Mouse (Mus musculus) small intestine, adult 2 months (tissue): Measurements from ENCODE around the gene Cntnap1.

Source experiments
- CTCF ChIP-seq: fragments of 200-500 bp; IDR thresholded peaks from 2 replicates; pipeline ENCODE4 v1.5.1; 2012; ENCODE audit warnings: low read depth, mild to moderate bottlenecking, control low read depth, inconsistent platforms, low read length, moderate library complexity, mixed read lengths; ENCODE audit not compliant: insufficient replicate concordance, insufficient read length; ENCODE audit errors: extremely low read depth
- POLR2A ChIP-seq: fragments of 200-500 bp; IDR thresholded peaks from 2 replicates; pipeline ENCODE4 v1.6.1; 2012; ENCODE audit warnings: low read depth, mild to moderate bottlenecking, control low read depth, inconsistent platforms, low read length, moderate library complexity

DNA sequence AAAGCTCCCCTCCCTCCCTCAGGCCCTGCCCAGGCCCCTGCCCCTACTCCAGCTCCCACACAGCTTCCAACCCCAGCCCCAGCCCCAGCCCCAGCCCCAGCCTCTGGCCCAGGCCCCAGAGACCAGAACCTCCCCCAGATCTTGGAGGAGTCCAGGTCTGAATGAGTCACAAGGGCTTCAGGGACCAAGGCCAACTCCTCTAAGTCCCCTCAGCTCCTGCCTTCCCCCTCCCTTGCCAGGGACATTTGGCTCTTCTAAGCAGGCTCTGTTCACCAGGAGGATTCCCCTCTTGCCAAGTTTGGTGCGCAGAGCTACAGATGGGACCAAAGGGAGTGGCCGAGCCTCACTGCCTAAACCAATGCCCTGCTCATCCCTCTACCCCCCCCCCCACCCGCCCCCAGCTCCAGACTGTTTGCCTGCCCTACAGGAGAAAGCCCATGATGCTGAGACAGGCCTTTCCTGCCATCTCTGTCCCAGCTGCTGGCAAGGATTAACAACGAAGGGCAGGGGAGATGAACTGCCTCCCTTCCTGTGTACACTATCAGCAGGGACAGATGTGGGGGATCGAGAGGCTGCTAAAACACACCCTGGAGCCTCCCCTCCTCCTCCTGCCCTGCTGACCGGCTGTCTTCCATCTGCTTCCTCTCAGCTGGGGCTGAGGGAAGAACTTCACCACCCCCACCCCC, 19.3 kb downstream of the Cntnap1 start:
- TF ChIP-seq CTCF (no peak), POLR2A (no peak)
